Mouse (Mus musculus) kidney, postnatal 0 days (tissue): Measurements from ENCODE around the gene Foxa1. TPM values are rescaled to one million over a fixed set of nuclear protein-coding genes. Genes with fewer than 3 reads are reported as not detected.

Experiments
- ATAC-seq: fragments of 200-750 bp; cut with Nextera tagmentation; replicated peaks from 2 replicates; pipeline ENCODE4 v1.8.0; 2017; ENCODE audit warnings: low read depth, moderate number of reproducible peaks, moderate TSS enrichment, moderate library complexity; ENCODE audit not compliant: low FRiP score
- DNase-seq: peaks from one replicate; pipeline ENCODE4 v3.0.0-alpha.2; 2016; ENCODE audit warnings: low spot score
- H3K27ac ChIP-seq: fragments of 300-500 bp; sonication (generic); 2 replicates; pipeline ENCODE4 v1.5.1; 2014; ENCODE audit warnings: mild to moderate bottlenecking
- H3K27me3 ChIP-seq: fragments of 300-500 bp; sonication (generic); 2 replicates; pipeline ENCODE4 v1.6.1; 2014; ENCODE audit warnings: low read length, mixed read lengths; ENCODE audit not compliant: insufficient read depth
- H3K36me3 ChIP-seq: fragments of 300-500 bp; sonication (generic); 2 replicates; pipeline ENCODE4 v1.6.1; 2014; ENCODE audit warnings: low read length, mixed read lengths; ENCODE audit not compliant: insufficient read depth
- H3K4me1 ChIP-seq: fragments of 300-500 bp; sonication (generic); replicated peaks from 2 replicates; pipeline ENCODE4 v1.6.1; 2014; ENCODE audit warnings: antibody characterized with exemption, low read length, mixed read lengths; ENCODE audit not compliant: insufficient read depth
- H3K4me2 ChIP-seq: fragments of 300-500 bp; sonication (generic); 2 replicates; pipeline ENCODE4 v1.6.1; 2014; ENCODE audit warnings: mild to moderate bottlenecking, low read length, moderate library complexity, mixed read lengths
- H3K4me3 ChIP-seq: fragments of 300-500 bp; sonication (generic); replicated peaks from 2 replicates; pipeline ENCODE4 v1.5.1; 2014; ENCODE audit warnings: low read depth, low read length
- H3K9ac ChIP-seq: fragments of 300-500 bp; sonication (generic); 2 replicates; pipeline ENCODE4 v1.6.1; 2014; ENCODE audit warnings: low read depth, low read length
- H3K9me3 ChIP-seq: fragments of 300-500 bp; sonication (generic); replicated peaks from 2 replicates; pipeline ENCODE4 v1.6.1; 2016; ENCODE audit warnings: low read length, inconsistent platforms, mixed read lengths
- CTCF ChIP-seq: IDR thresholded peaks from 2 replicates; pipeline ENCODE4 v1.5.1; 2016; ENCODE audit warnings: antibody characterized with exemption, low read depth, mild to moderate bottlenecking, moderate library complexity
- WGBS: fragments of 180-500 bp; shearing (Covaris S2); extraction: QIAGEN DNeasy Blood & Tissue Kit; methylation state at CpG from one replicate; pipeline ENCODE4 v1.1.7; 2014; 5-methylcytosine and 5-hydroxymethylcytosine counted together
- polyA plus RNA-seq: library from polyadenylated mRNA; unstranded; fragments of >200 nt; fragmentation: Nextera tagmentation; extraction: Ambion mirVana; gene quantifications from 2 replicates; pipeline ENCODE4 v1.2.1, GENCODE M21; 2015

Foxa1 gene
- polyA plus RNA-seq, 1 experiment from 2014 or later: 1.7 TPM

GRCm38 (mm10) chr12:57552286-57552685 is 5.6 kb upstream of the Foxa1 start:
- no peaks in the 10 kb centered on the region for H3K4me1 ChIP-seq
- H3K27me3 ChIP-seq: peaks cover 65% of the 10 kb centered on the region
- no peaks in the 10 kb centered on the region for H3K36me3 ChIP-seq
- H3K4me2 ChIP-seq: no peak overlapping the region
- H3K4me3 ChIP-seq: no peak overlapping the region
- WGBS: 8% methylated on average over 3 of the region's 3 CpGs
- TF ChIP-seq CTCF: no peak
- no peak for DNase-seq
- no peak overlapping the region for H3K9ac ChIP-seq
- no peak for ATAC-seq
- no peaks in the 10 kb centered on the region for H3K9me3 ChIP-seq
- no peak overlapping the region for H3K27ac ChIP-seq

- H3K36me3 ChIP-seq: no peaks in the 10 kb centered on the region
- H3K4me2 ChIP-seq: no peak overlapping the region
- H3K9me3 ChIP-seq: no peaks in the 10 kb centered on the region
- H3K4me3 ChIP-seq: no peak overlapping the region
- DNase-seq (no peak), ATAC-seq (no peak)
- peaks cover 79% of the 10 kb centered on the region for H3K27me3 ChIP-seq
- no peak overlapping the region for H3K9ac ChIP-seq
- H3K27ac ChIP-seq: no peak overlapping the region
- no peak for TF ChIP-seq CTCF
- 6% methylated on average over 8 of the region's 8 CpGs for WGBS
- H3K4me1 ChIP-seq: 0 out of 2 replicates have a peak, but pooled peaks cover 3% of the 10 kb centered on the region
These were observed 4.2 kb upstream of the Foxa1 start for GRCm38 (mm10) chr12:57550881-57551280.

- Histone ChIP-seq H3K9me3 (no peaks in the 10 kb centered on the region), H3K9ac (no peak overlapping the region), H3K4me1 (peaks cover 7% of the 10 kb centered on the region), H3K4me2 (no peak overlapping the region), H3K27ac (no peak overlapping the region), H3K36me3 (no peaks in the 10 kb centered on the region), H3K27me3 (peaks cover 82% of the 10 kb centered on the region), H3K4me3 (no peak overlapping the region)
- ATAC-seq: no peak
- TF ChIP-seq CTCF: no peak
- no peak for DNase-seq
- 3% methylated on average over 31 of the region's 31 CpGs for WGBS
These were observed 3.6 kb upstream of the Foxa1 start for GRCm38 (mm10) chr12:57550181-57550808.

- Histone ChIP-seq H3K36me3 (no peaks in the 10 kb centered on the region), H3K27ac (no peak overlapping the region), H3K4me1 (peaks cover 8% of the 10 kb centered on the region), H3K4me3 (no peak overlapping the region), H3K9me3 (no peaks in the 10 kb centered on the region), H3K9ac (no peak overlapping the region), H3K4me2 (no peak overlapping the region), H3K27me3 (peaks cover 84% of the 10 kb centered on the region)
- TF ChIP-seq CTCF: no peak
- 4% methylated on average over 15 of the region's 15 CpGs for WGBS
- DNase-seq: no peak
- no peak for ATAC-seq
These were observed 3.0 kb upstream of the Foxa1 start for GRCm38 (mm10) chr12:57549667-57550160.

- peaks cover 8% of the 10 kb centered on the region for H3K4me1 ChIP-seq
- no peak for TF ChIP-seq CTCF
- peaks cover 78% of the 10 kb centered on the region for H3K27me3 ChIP-seq
- H3K9ac ChIP-seq: no peak overlapping the region
- 2% methylated on average over 25 of the region's 25 CpGs for WGBS
- no peak overlapping the region for H3K4me3 ChIP-seq
- no peak overlapping the region for H3K4me2 ChIP-seq
- H3K9me3 ChIP-seq: no peaks in the 10 kb centered on the region
- ATAC-seq: no peak
- no peaks in the 10 kb centered on the region for H3K36me3 ChIP-seq
- no peak overlapping the region for H3K27ac ChIP-seq
- DNase-seq: no peak
These were observed 2.4 kb upstream of the Foxa1 start for GRCm38 (mm10) chr12:57548981-57549666.

GRCm38 (mm10) chr12:57548352-57548980 is 1.8 kb upstream of the Foxa1 start:
- Histone ChIP-seq H3K27me3 (peaks cover 78% of the 10 kb centered on the region), H3K36me3 (no peaks in the 10 kb centered on the region), H3K27ac (no peak overlapping the region), H3K9ac (no peak overlapping the region), H3K4me3 (no peak overlapping the region), H3K4me1 (peaks cover 8% of the 10 kb centered on the region), H3K9me3 (no peaks in the 10 kb centered on the region), H3K4me2 (no peak overlapping the region)
- peak; percentile 26; the same call in 1 of the 2 replicates for ATAC-seq
- under 1% methylated on average over 20 of the region's 20 CpGs for whole genome bisulfite sequencing
- no peak for DNase-seq
- TF ChIP-seq CTCF: peak; percentile 54
